Mouse (Mus musculus): ENCODE data around the gene Fam243.

Gene Fam243

GRCm38 (mm10) chr16:92319353-92320109 lies 1.7 kb downstream of the Fam243 start:
- peak; percentile 72 for DNase-seq (ENCODE audit: low read depth)

- no peak for DNase-seq (ENCODE audit: low read depth)
These were observed 5.0 kb downstream of the Fam243 start for GRCm38 (mm10) chr16:92316049-92316738.

GRCm38 (mm10) chr16:92313953-92314741 lies 7.1 kb downstream of the Fam243 start:
- peak; percentile 65 for DNase-seq (ENCODE audit: low read depth)

- no peak for DNase-seq (ENCODE audit: low read depth)
These were observed 12.1 kb downstream of the Fam243 start for GRCm38 (mm10) chr16:92309126-92309525.

- no peak for DNase-seq (ENCODE audit: low read depth)
These were observed 13.3 kb downstream of the Fam243 start for GRCm38 (mm10) chr16:92307947-92308346.

- peak; percentile 46 for DNase-seq (ENCODE audit: low read depth)
These were observed 15.7 kb downstream of the Fam243 start for GRCm38 (mm10) chr16:92305519-92305918.

- peak; percentile 12 for DNase-seq (ENCODE audit: low read depth)
These were observed 18.7 kb downstream of the Fam243 start for GRCm38 (mm10) chr16:92302506-92302905.

- peak; percentile 26 for DNase-seq (ENCODE audit: low read depth)
These were observed 19.3 kb downstream of the Fam243 start for GRCm38 (mm10) chr16:92301989-92302388.

GRCm38 (mm10) chr16:92301412-92301806 lies 19.8 kb downstream of the Fam243 start:
- DNase-seq (ENCODE audit: low read depth) = no peak

GRCm38 (mm10) chr16:92300649-92301411 lies 20.4 kb downstream of the Fam243 start, which contains the start of gene Smim11:
Gene Smim11 (plus strand): TSS chr16:92301286.
- peak; percentile 96 for DNase-seq (ENCODE audit: low read depth)

GRCm38 (mm10) chr16:92295328-92295727 lies 25.9 kb downstream of the Fam243 start:
- no peak for DNase-seq (ENCODE audit: low read depth)

GRCm38 (mm10) chr16:92294267-92294970 lies 26.8 kb downstream of the Fam243 start:
- DNase-seq (ENCODE audit: low read depth) = no peak

GRCm38 (mm10) chr16:92292101-92292500 lies 29.1 kb downstream of the Fam243 start, which contains the start of gene Kcne2:
Gene Kcne2 (plus strand): TSS chr16:92292389.
- DNase-seq (ENCODE audit: low read depth) = no peak

- DNase-seq (ENCODE audit: low read depth) = no peak
These were observed 31.2 kb downstream of the Fam243 start for GRCm38 (mm10) chr16:92290045-92290444.

- no peak for DNase-seq (ENCODE audit: low read depth)
These were observed 32.5 kb downstream of the Fam243 start for GRCm38 (mm10) chr16:92288778-92289177.

- DNase-seq (ENCODE audit: low read depth) = peak; percentile 83
These were observed 34.6 kb downstream of the Fam243 start for GRCm38 (mm10) chr16:92286609-92287008.

GRCm38 (mm10) chr16:92285068-92285467 lies 36.2 kb downstream of the Fam243 start:
- DNase-seq (ENCODE audit: low read depth) = no peak

GRCm38 (mm10) chr16:92282671-92283070 lies 38.6 kb downstream of the Fam243 start:
- DNase-seq (ENCODE audit: low read depth) = no peak

- DNase-seq (ENCODE audit: low read depth) = no peak
These were observed 45.7 kb downstream of the Fam243 start for GRCm38 (mm10) chr16:92275526-92275925.

- DNase-seq (ENCODE audit: low read depth) = no peak
These were observed 46.7 kb downstream of the Fam243 start for GRCm38 (mm10) chr16:92274516-92274915.

Measured in naive thymus-derived CD4-positive, alpha-beta T cell, adult 2 months (primary cell).